Mouse (Mus musculus): ENCODE measurements at regions not wholly inside any gene's neighbourhood (a gene's known extent, or its start where the extent isn't known, plus 50 kb on each side); places are given as distances from the start of the nearest gene placed in this dataset.

- DNase-seq (ENCODE audit: low spot score in 2 of 2): no peak
These were observed 427.2 kb downstream of the Hao1 start for GRCm38 (mm10) chr2:134126988-134127387.

- DNase-seq (ENCODE audit: low spot score in 2 of 2): no peak
These were observed 446.9 kb downstream of the Hao1 start for GRCm38 (mm10) chr2:134107286-134107685.

- no peak for DNase-seq (ENCODE audit: low spot score in 2 of 2)
These were observed 465.8 kb downstream of the Hao1 start for GRCm38 (mm10) chr2:134088374-134088773.

- DNase-seq (ENCODE audit: low spot score in 2 of 2): no peak
These were observed 474.0 kb downstream of the Hao1 start for GRCm38 (mm10) chr2:134080148-134080547.

GRCm38 (mm10) chr2:134077953-134078352, 476.2 kb downstream of the Hao1 start:
- DNase-seq (ENCODE audit: low spot score in 2 of 2): no peak

- DNase-seq (ENCODE audit: low spot score in 2 of 2): no peak
These were observed 486.2 kb downstream of the Hao1 start for GRCm38 (mm10) chr2:134067910-134068335.

GRCm38 (mm10) chr2:134067404-134067803, 486.8 kb downstream of the Hao1 start:
- no peak for DNase-seq (ENCODE audit: low spot score in 2 of 2)

GRCm38 (mm10) chr2:134059916-134060618, 494.1 kb downstream of the Hao1 start:
- DNase-seq (ENCODE audit: low spot score in 2 of 2): no peak

- DNase-seq (ENCODE audit: low spot score in 2 of 2): no peak
These were observed 484.5 kb downstream of the Bmp2 start for GRCm38 (mm10) chr2:134036359-134036874.

- peak; percentile 13 to 26 for DNase-seq (ENCODE audit: low spot score in 2 of 2)
These were observed 477.9 kb downstream of the Bmp2 start for GRCm38 (mm10) chr2:134029631-134030414.

GRCm38 (mm10) chr2:134029153-134029552, 477.2 kb downstream of the Bmp2 start:
- no peak for DNase-seq (ENCODE audit: low spot score in 2 of 2)

GRCm38 (mm10) chr2:134017109-134017508, 465.1 kb downstream of the Bmp2 start:
- peak; percentile 20 to 44 for DNase-seq (ENCODE audit: low spot score in 2 of 2)

GRCm38 (mm10) chr2:134003146-134003545, 451.2 kb downstream of the Bmp2 start:
- DNase-seq (ENCODE audit: low spot score in 2 of 2): peak in 1 of 2 experiments; percentile 83

- no peak for DNase-seq (ENCODE audit: low spot score in 2 of 2)
These were observed 442.8 kb downstream of the Bmp2 start for GRCm38 (mm10) chr2:133994742-133995141.

- DNase-seq (ENCODE audit: low spot score in 2 of 2): no peak
These were observed 442.4 kb downstream of the Bmp2 start for GRCm38 (mm10) chr2:133994337-133994736.

- DNase-seq (ENCODE audit: low spot score in 2 of 2): no peak
These were observed 435.7 kb downstream of the Bmp2 start for GRCm38 (mm10) chr2:133987671-133988070.

Measured in layer of hippocampus, postnatal 14 days (tissue).